Mouse (Mus musculus) adrenal gland, adult 8-10 months (tissue): ENCODE measurements around the gene Gm49380. TPM values are rescaled to one million over a fixed set of nuclear protein-coding genes. Genes with fewer than 3 reads are reported as not detected.

Source experiments
- total RNA-seq, 4 experiments: library from RNA; stranded (reverse); gene quantifications; 2 replicates each; pipeline ENCODE4 v1.2.4; 2022

The Gm49380 gene
- total RNA-seq, 4 experiments from 2014 or later, result 0.20 to 1.1 (median 0.93) TPM

Other genes with a start within 250 kb of the Gm49380 start
- 10 to 100 TPM; 46.5 to 54.9 (median 48.0) TPM for gene Thy1, start 70.1 kb downstream of the Gm49380 start, total RNA-seq
- 10 to 100 TPM; 39.1 to 77.6 (median 51.7) TPM for gene Usp2, start 46.5 kb downstream of the Gm49380 start, total RNA-seq
- gene Mfrp, start 11.8 kb downstream of the Gm49380 start, total RNA-seq, result under 1 TPM in 2 of 4 experiments, not detected in 2; 0.10 to 0.31 TPM
- gene C1qtnf5, start 6.3 kb downstream of the Gm49380 start, total RNA-seq, result 10 to 100 TPM; 13.7 to 22.0 (median 18.7) TPM
- 10 to 100 TPM; 29.8 to 36.7 (median 31.5) TPM for gene Rnf26, start within 50 bp of the Gm49380 start, total RNA-seq
- gene Mcam, start 21.0 kb upstream of the Gm49380 start, total RNA-seq, result 10 to 100 TPM; 21.4 to 70.9 (median 38.2) TPM
- 10 to 100 TPM; 30.4 to 52.9 (median 40.1) TPM for gene Cbl, start 120.5 kb upstream of the Gm49380 start, total RNA-seq
- gene Ccdc153, start 127.2 kb upstream of the Gm49380 start, total RNA-seq, result 10 to 100 TPM in 2 of 4 experiments, 1 to 10 TPM in 2; 3.9 to 18.0 (median 7.9) TPM
- under 1 TPM in 3 of 4 experiments, not detected in 1; 0.24 to 0.27 (median 0.25) TPM for gene Pdzd3, start 138.0 kb upstream of the Gm49380 start, total RNA-seq
- gene Nlrx1, start 155.1 kb upstream of the Gm49380 start, total RNA-seq, result 10 to 100 TPM; 27.6 to 41.8 (median 34.2) TPM
- 10 to 100 TPM; 39.3 to 51.3 (median 42.1) TPM for gene Abcg4, start 175.1 kb upstream of the Gm49380 start, total RNA-seq
- gene Hinfp, start 192.2 kb upstream of the Gm49380 start, total RNA-seq, result 10 to 100 TPM; 20.3 to 44.4 (median 31.8) TPM
- gene C2cd2l, start 206.8 kb upstream of the Gm49380 start, total RNA-seq, result 10 to 100 TPM; 42.6 to 60.5 (median 49.9) TPM
- 10 to 100 TPM; 31.4 to 37.0 (median 34.8) TPM for gene Dpagt1, start 212.5 kb upstream of the Gm49380 start, total RNA-seq
- gene H2afx, start 221.2 kb upstream of the Gm49380 start, total RNA-seq, result 10 to 100 TPM; 25.9 to 44.6 (median 31.7) TPM
- 100 to 1,000 TPM in 2 of 4 experiments, 10 to 100 TPM in 2; 82.8 to 122 (median 96.8) TPM for gene Hmbs, start 230.7 kb upstream of the Gm49380 start, total RNA-seq
- gene Vps11, start 248.2 kb upstream of the Gm49380 start, total RNA-seq, result 10 to 100 TPM; 78.0 to 91.8 (median 85.8) TPM